Comparison of ENCODE assay signal across 8 mouse cellular contexts in genomic region chr11:98035977-98036377, GRCm38 (mm10). TPM values are rescaled to one million over a fixed set of nuclear protein-coding genes. Genes with fewer than 3 reads are reported as not detected.
DNase-seq lines count a peak whose midpoint lies in the region; ATAC-seq and TF ChIP-seq lines count a peak whose summit lies in the region.

No protein-coding gene starts in this region.

- peak overlapping the region; percentile 62 for H3K9ac ChIP-seq in forebrain, embryonic 11.5 days (ENCODE audit: low read length)
- peak overlapping the region; percentile 60 for H3K9ac ChIP-seq in hindbrain, embryonic 16.5 days (ENCODE audit: low read depth, low read length)
- H3K9ac ChIP-seq in stomach, embryonic 14.5 days (replicated peaks; ENCODE audit: low read depth, low read length): no peak overlapping the region

- no peaks in the 10 kb centered on the region for H3K36me3 ChIP-seq in forebrain, embryonic 11.5 days (ENCODE audit: control insufficient read depth, insufficient read depth, low read length)
- no peaks in the 10 kb centered on the region; the same call in 1 of the 2 replicates for H3K36me3 ChIP-seq in hindbrain, embryonic 16.5 days (ENCODE audit: control insufficient read depth, insufficient read depth, low read length)
- H3K36me3 ChIP-seq in stomach, embryonic 14.5 days (ENCODE audit: control insufficient read depth, insufficient read depth, low read length): peaks cover 3% of the 10 kb centered on the region; the same call in 1 of the 2 replicates

- H3K27me3 ChIP-seq in forebrain, embryonic 11.5 days (ENCODE audit: control insufficient read depth, insufficient read depth, low read length): peaks cover 6% of the 10 kb centered on the region
- H3K27me3 ChIP-seq in hindbrain, embryonic 16.5 days (replicated peaks; ENCODE audit: control insufficient read depth, insufficient read depth, low read length): peaks cover 10% of the 10 kb centered on the region; the same call in 1 of the 2 replicates
- H3K27me3 ChIP-seq in stomach, embryonic 14.5 days (ENCODE audit: control insufficient read depth, insufficient read depth, low read length): no peaks in the 10 kb centered on the region

- DNase-seq in kidney, postnatal 14 days: peak; percentile 32
- DNase-seq in kidney, adult 9 months: no peak
- DNase-seq in forebrain, embryonic 11.5 days (ENCODE audit: low spot score): peak; percentile 80
- DNase-seq in lung, postnatal 14 days: peak; percentile 36
- no peak for DNase-seq in natural killer cell, adult 2 months (ENCODE audit: low spot score in 2 of 2)

- ATAC-seq in forebrain, embryonic 11.5 days (replicated peaks; ENCODE audit: low FRiP score): peak; percentile 59; the same call in 1 of the 2 replicates
- ATAC-seq in hindbrain, embryonic 16.5 days: peak; percentile 63
- peak; percentile 66; the same call in 1 of the 2 replicates for ATAC-seq in stomach, embryonic 14.5 days (ENCODE audit: insufficient number of reproducible peaks, insufficient read depth, low FRiP score, low read depth)

- WGBS in forebrain, embryonic 11.5 days: 1% methylated on average over 16 of the region's 27 CpGs
- under 1% methylated on average over 25 of the region's 27 CpGs for WGBS in hindbrain, embryonic 16.5 days
- WGBS in stomach, embryonic 14.5 days: under 1% methylated on average over 27 of the region's 27 CpGs

- peak overlapping the region; percentile 73 for H3K4me2 ChIP-seq in forebrain, embryonic 11.5 days (ENCODE audit: low read depth, low read length, severe bottlenecking)
- peak overlapping the region; percentile 90 for H3K4me2 ChIP-seq in hindbrain, embryonic 16.5 days (ENCODE audit: low read length)
- peak overlapping the region; percentile 35 for H3K4me2 ChIP-seq in stomach, embryonic 14.5 days (replicated peaks; ENCODE audit: low read depth, low read length)

- peak overlapping the region; percentile 19; the same call in 1 of the 2 replicates for H3K4me3 ChIP-seq in bone marrow macrophage, adult 2 months (ENCODE audit: insufficient read depth, low read length)
- peak overlapping the region; percentile 38 for H3K4me3 ChIP-seq in forebrain, embryonic 11.5 days (ENCODE audit: low read depth, low read length)
- H3K4me3 ChIP-seq in hindbrain, embryonic 16.5 days (ENCODE audit: low read length): peak overlapping the region; percentile 43
- peak overlapping the region; percentile 3 for H3K4me3 ChIP-seq in stomach, embryonic 14.5 days (ENCODE audit: low read depth, low read length)

- no peak overlapping the region for H3K27ac ChIP-seq in bone marrow macrophage, adult 2 months (ENCODE audit: insufficient read depth, low read depth, low read length)
- H3K27ac ChIP-seq in forebrain, embryonic 11.5 days (ENCODE audit: low read depth, low read length): no peak overlapping the region
- H3K27ac ChIP-seq in hindbrain, embryonic 16.5 days (ENCODE audit: low read depth, low read length): peak overlapping the region; percentile 11; the same call in 1 of the 2 replicates
- H3K27ac ChIP-seq in stomach, embryonic 14.5 days (ENCODE audit: low read length): no peak overlapping the region

- peaks cover 3% of the 10 kb centered on the region for H3K4me1 ChIP-seq in bone marrow macrophage, adult 2 months (ENCODE audit: control insufficient read depth, insufficient read depth, low read length)
- H3K4me1 ChIP-seq in forebrain, embryonic 11.5 days (replicated peaks; ENCODE audit: control insufficient read depth, insufficient read depth, low read length): peaks cover 15% of the 10 kb centered on the region
- peaks cover 18% of the 10 kb centered on the region for H3K4me1 ChIP-seq in hindbrain, embryonic 16.5 days (ENCODE audit: control insufficient read depth, insufficient read depth, low read depth, low read length)
- H3K4me1 ChIP-seq in stomach, embryonic 14.5 days (ENCODE audit: control insufficient read depth, insufficient read depth, low read length): peaks cover 9% of the 10 kb centered on the region; the same call in 1 of the 2 replicates

- TF ChIP-seq POLR2A in bone marrow macrophage, adult 2 months (IDR thresholded peaks at IDR 0.05; ENCODE audit: borderline replicate concordance, low read depth, low read length): no peak

- H3K9me3 ChIP-seq in forebrain, embryonic 11.5 days (ENCODE audit: control insufficient read depth, low read length): no peaks in the 10 kb centered on the region
- no peaks in the 10 kb centered on the region for H3K9me3 ChIP-seq in hindbrain, embryonic 16.5 days (ENCODE audit: control insufficient read depth, low read length)
- no peaks in the 10 kb centered on the region for H3K9me3 ChIP-seq in stomach, embryonic 14.5 days (ENCODE audit: control insufficient read depth, low read depth, low read length)

- TF ChIP-seq CTCF in bone marrow macrophage, adult 2 months (IDR thresholded peaks at IDR 0.05; ENCODE audit: low read depth, low read length): no peak

RNA-seq across cellular contexts. Expression of gene Rpl19, which starts 9.5 kb away (rescaled TPM):
- 1,270 and 1,466 TPM in 2 replicates for polyA plus RNA-seq in bone marrow macrophage, adult 2 months (2012; ENCODE audit: insufficient read depth, insufficient read length, missing spikeins)
- polyA plus RNA-seq in forebrain, embryonic 11.5 days (2014; fragmentation: Nextera tagmentation; extraction: Ambion mirVana): 897 and 919 TPM in 2 replicates
- 578 and 612 TPM in 2 replicates for polyA plus RNA-seq in hindbrain, embryonic 16.5 days (2015; fragmentation: Nextera tagmentation; extraction: Ambion mirVana)
- polyA plus RNA-seq in stomach, embryonic 14.5 days (2014; fragmentation: Nextera tagmentation; extraction: Ambion mirVana): 1,095 and 1,157 TPM in 2 replicates

RNA-seq across cellular contexts. Expression of gene Cacnb1, which starts 13.1 kb away (rescaled TPM):
- 9.6 and 9.7 TPM in 2 replicates for polyA plus RNA-seq in bone marrow macrophage, adult 2 months (2012; ENCODE audit: insufficient read depth, insufficient read length, missing spikeins)
- 9.6 and 11.1 TPM in 2 replicates for polyA plus RNA-seq in forebrain, embryonic 11.5 days (2014; fragmentation: Nextera tagmentation; extraction: Ambion mirVana)
- polyA plus RNA-seq in hindbrain, embryonic 16.5 days (2015; fragmentation: Nextera tagmentation; extraction: Ambion mirVana): 59.6 and 69.0 TPM in 2 replicates
- polyA plus RNA-seq in stomach, embryonic 14.5 days (2014; fragmentation: Nextera tagmentation; extraction: Ambion mirVana): 7.3 and 9.7 TPM in 2 replicates

RNA-seq across cellular contexts. Expression of gene Stac2, which starts 17.3 kb away (rescaled TPM):
- polyA plus RNA-seq in bone marrow macrophage, adult 2 months (2012; ENCODE audit: insufficient read depth, insufficient read length, missing spikeins): 4.1 and 4.3 TPM in 2 replicates
- polyA plus RNA-seq in forebrain, embryonic 11.5 days (2014; fragmentation: Nextera tagmentation; extraction: Ambion mirVana): 0.81 and 0.86 TPM in 2 replicates
- polyA plus RNA-seq in hindbrain, embryonic 16.5 days (2015; fragmentation: Nextera tagmentation; extraction: Ambion mirVana): 7.9 and 9.8 TPM in 2 replicates
- polyA plus RNA-seq in stomach, embryonic 14.5 days (2014; fragmentation: Nextera tagmentation; extraction: Ambion mirVana): 0.30 and 0.32 TPM in 2 replicates

RNA-seq across cellular contexts. Expression of gene Arl5c, which starts 40.0 kb away (rescaled TPM):
- 128 and 134 TPM in 2 replicates for polyA plus RNA-seq in bone marrow macrophage, adult 2 months (2012; ENCODE audit: insufficient read depth, insufficient read length, missing spikeins)
- 10.4 and 12.3 TPM in 2 replicates for polyA plus RNA-seq in forebrain, embryonic 11.5 days (2014; fragmentation: Nextera tagmentation; extraction: Ambion mirVana)
- polyA plus RNA-seq in hindbrain, embryonic 16.5 days (2015; fragmentation: Nextera tagmentation; extraction: Ambion mirVana): 7.3 and 7.6 TPM in 2 replicates
- 7.8 and 11.6 TPM in 2 replicates for polyA plus RNA-seq in stomach, embryonic 14.5 days (2014; fragmentation: Nextera tagmentation; extraction: Ambion mirVana)

RNA-seq across cellular contexts. Expression of gene Plxdc1, which starts 49.7 kb away (rescaled TPM):
- 25.5 and 30.4 TPM in 2 replicates for polyA plus RNA-seq in bone marrow macrophage, adult 2 months (2012; ENCODE audit: insufficient read depth, insufficient read length, missing spikeins)
- 0.20 TPM in 1 of 2 replicates, not detected in the other for polyA plus RNA-seq in forebrain, embryonic 11.5 days (2014; fragmentation: Nextera tagmentation; extraction: Ambion mirVana)
- polyA plus RNA-seq in hindbrain, embryonic 16.5 days (2015; fragmentation: Nextera tagmentation; extraction: Ambion mirVana): 2.1 and 2.8 TPM in 2 replicates
- polyA plus RNA-seq in stomach, embryonic 14.5 days (2014; fragmentation: Nextera tagmentation; extraction: Ambion mirVana): 0.38 and 0.56 TPM in 2 replicates

Comparison
In these comparisons a context has a peak if more than half of its experiments do, and no peak if none do; other contexts are left out.
1. DNase-seq: peak in kidney, postnatal 14 days (single experiment), forebrain, embryonic 11.5 days (single experiment) and lung, postnatal 14 days (single experiment); none in kidney, adult 9 months (single experiment) and natural killer cell, adult 2 months (0 of 2).
2. H3K4me2 ChIP-seq: peak in every context shown above with its lines; median percentile 90 in hindbrain, embryonic 16.5 days; 73 in forebrain, embryonic 11.5 days; 35 in stomach, embryonic 14.5 days.
3. Peak in every context shown above with its lines, with median percentiles within 50 percentile points of each other: H3K4me3 ChIP-seq and ATAC-seq.